Mouse (Mus musculus): ENCODE data around the gene Lifr. TPM values are rescaled to one million over a fixed set of nuclear protein-coding genes. Genes with fewer than 3 reads are reported as not detected.

Gene Lifr
- polyA plus RNA-seq, 1 experiment from 2014 or later = 24.9 TPM

GRCm38 (mm10) chr15:7166735-7167134, 76.3 kb downstream of the Lifr start:
- Histone ChIP-seq H3K9me3 (ENCODE audit: control insufficient read depth, low read length) (no peaks in the 10 kb centered on the region), H3K36me3 (ENCODE audit: control insufficient read depth, insufficient read depth, low read length) (no peaks in the 10 kb centered on the region), H3K27ac (ENCODE audit: low read depth, low read length) (no peak overlapping the region), H3K9ac (ENCODE audit: low read depth, low read length) (no peak overlapping the region), H3K4me3 (ENCODE audit: low read depth, low read length) (no peak overlapping the region), H3K27me3 (ENCODE audit: control insufficient read depth, insufficient read depth, low read length) (no peaks in the 10 kb centered on the region), H3K4me2 (replicated peaks; ENCODE audit: low read depth, low read length) (no peak overlapping the region), H3K4me1 (replicated peaks; ENCODE audit: control insufficient read depth, insufficient read depth, low read length) (no peaks in the 10 kb centered on the region; the same call in 1 of the 2 replicates)
- WGBS = 88% methylated on average over 9 of the region's 9 CpGs
- ATAC-seq (ENCODE audit: low FRiP score) (no peak), DNase-seq (ENCODE audit: low spot score) (no peak)

- Histone ChIP-seq H3K4me2 (replicated peaks; ENCODE audit: low read depth, low read length) (no peak overlapping the region), H3K9ac (ENCODE audit: low read depth, low read length) (no peak overlapping the region), H3K9me3 (ENCODE audit: control insufficient read depth, low read length) (no peaks in the 10 kb centered on the region), H3K27me3 (ENCODE audit: control insufficient read depth, insufficient read depth, low read length) (no peaks in the 10 kb centered on the region), H3K4me1 (replicated peaks; ENCODE audit: control insufficient read depth, insufficient read depth, low read length) (no peaks in the 10 kb centered on the region; the same call in 1 of the 2 replicates), H3K27ac (ENCODE audit: low read depth, low read length) (no peak overlapping the region), H3K36me3 (ENCODE audit: control insufficient read depth, insufficient read depth, low read length) (no peaks in the 10 kb centered on the region), H3K4me3 (ENCODE audit: low read depth, low read length) (no peak overlapping the region)
- 83% methylated on average over 10 of the region's 10 CpGs for WGBS
- no peak for DNase-seq (ENCODE audit: low spot score)
- no peak for ATAC-seq (ENCODE audit: low FRiP score)
Observed at GRCm38 (mm10) chr15:7167238-7167905, 77.0 kb downstream of the Lifr start.

- WGBS = 55% methylated on average over 11 of the region's 11 CpGs
- Histone ChIP-seq H3K36me3 (ENCODE audit: control insufficient read depth, insufficient read depth, low read length) (no peaks in the 10 kb centered on the region), H3K4me3 (ENCODE audit: low read depth, low read length) (no peak overlapping the region), H3K4me1 (replicated peaks; ENCODE audit: control insufficient read depth, insufficient read depth, low read length) (no peaks in the 10 kb centered on the region; the same call in 1 of the 2 replicates), H3K9me3 (ENCODE audit: control insufficient read depth, low read length) (no peaks in the 10 kb centered on the region), H3K27me3 (ENCODE audit: control insufficient read depth, insufficient read depth, low read length) (no peaks in the 10 kb centered on the region), H3K9ac (ENCODE audit: low read depth, low read length) (no peak overlapping the region), H3K4me2 (replicated peaks; ENCODE audit: low read depth, low read length) (no peak overlapping the region), H3K27ac (ENCODE audit: low read depth, low read length) (no peak overlapping the region)
- DNase-seq (ENCODE audit: low spot score) (no peak), ATAC-seq (ENCODE audit: low FRiP score) (no peak)
Observed at GRCm38 (mm10) chr15:7167906-7168532, 77.6 kb downstream of the Lifr start.

- DNase-seq (ENCODE audit: low spot score) (no peak), ATAC-seq (ENCODE audit: low FRiP score) (no peak)
- Histone ChIP-seq H3K27ac (ENCODE audit: low read depth, low read length) (no peak overlapping the region), H3K4me2 (replicated peaks; ENCODE audit: low read depth, low read length) (no peak overlapping the region), H3K9me3 (ENCODE audit: control insufficient read depth, low read length) (no peaks in the 10 kb centered on the region), H3K27me3 (ENCODE audit: control insufficient read depth, insufficient read depth, low read length) (no peaks in the 10 kb centered on the region), H3K9ac (ENCODE audit: low read depth, low read length) (no peak overlapping the region), H3K36me3 (ENCODE audit: control insufficient read depth, insufficient read depth, low read length) (no peaks in the 10 kb centered on the region), H3K4me3 (ENCODE audit: low read depth, low read length) (no peak overlapping the region), H3K4me1 (replicated peaks; ENCODE audit: control insufficient read depth, insufficient read depth, low read length) (no peaks in the 10 kb centered on the region)
- 79% methylated on average over 2 of the region's 2 CpGs for WGBS
Observed at GRCm38 (mm10) chr15:7172875-7173274, 82.5 kb downstream of the Lifr start.

- no peaks in the 10 kb centered on the region for H3K36me3 ChIP-seq (ENCODE audit: control insufficient read depth, insufficient read depth, low read length)
- 89% methylated on average over 7 of the region's 7 CpGs for WGBS
- H3K4me3 ChIP-seq (ENCODE audit: low read depth, low read length) = no peak overlapping the region
- H3K27me3 ChIP-seq (ENCODE audit: control insufficient read depth, insufficient read depth, low read length) = no peaks in the 10 kb centered on the region
- H3K4me1 ChIP-seq (replicated peaks; ENCODE audit: control insufficient read depth, insufficient read depth, low read length) = no peaks in the 10 kb centered on the region
- ATAC-seq (ENCODE audit: low FRiP score) = no peak
- no peak overlapping the region for H3K27ac ChIP-seq (ENCODE audit: low read depth, low read length)
- DNase-seq (ENCODE audit: low spot score) = no peak
- no peak overlapping the region for H3K4me2 ChIP-seq (replicated peaks; ENCODE audit: low read depth, low read length)
- H3K9me3 ChIP-seq (ENCODE audit: control insufficient read depth, low read length) = no peaks in the 10 kb centered on the region
- H3K9ac ChIP-seq (ENCODE audit: low read depth, low read length) = no peak overlapping the region
Observed at GRCm38 (mm10) chr15:7173346-7173745, 82.9 kb downstream of the Lifr start.

GRCm38 (mm10) chr15:7173776-7174175, 83.4 kb downstream of the Lifr start:
- Histone ChIP-seq H3K4me1 (replicated peaks; ENCODE audit: control insufficient read depth, insufficient read depth, low read length) (no peaks in the 10 kb centered on the region), H3K27ac (ENCODE audit: low read depth, low read length) (no peak overlapping the region), H3K9me3 (ENCODE audit: control insufficient read depth, low read length) (no peaks in the 10 kb centered on the region), H3K4me3 (ENCODE audit: low read depth, low read length) (no peak overlapping the region), H3K27me3 (ENCODE audit: control insufficient read depth, insufficient read depth, low read length) (no peaks in the 10 kb centered on the region), H3K9ac (ENCODE audit: low read depth, low read length) (no peak overlapping the region), H3K36me3 (ENCODE audit: control insufficient read depth, insufficient read depth, low read length) (no peaks in the 10 kb centered on the region), H3K4me2 (replicated peaks; ENCODE audit: low read depth, low read length) (no peak overlapping the region)
- no peak for ATAC-seq (ENCODE audit: low FRiP score)
- DNase-seq (ENCODE audit: low spot score) = no peak
- 83% methylated on average over 8 of the region's 8 CpGs for WGBS

- no peaks in the 10 kb centered on the region for H3K4me1 ChIP-seq (replicated peaks; ENCODE audit: control insufficient read depth, insufficient read depth, low read length)
- ATAC-seq (ENCODE audit: low FRiP score) (no peak), DNase-seq (ENCODE audit: low spot score) (no peak)
- H3K36me3 ChIP-seq (ENCODE audit: control insufficient read depth, insufficient read depth, low read length) = 0 out of 2 replicates have a peak, but pooled peaks cover 2% of the 10 kb centered on the region
- H3K4me2 ChIP-seq (replicated peaks; ENCODE audit: low read depth, low read length) = no peak overlapping the region
- no peaks in the 10 kb centered on the region for H3K27me3 ChIP-seq (ENCODE audit: control insufficient read depth, insufficient read depth, low read length)
- no peak overlapping the region for H3K27ac ChIP-seq (ENCODE audit: low read depth, low read length)
- no peak overlapping the region for H3K4me3 ChIP-seq (ENCODE audit: low read depth, low read length)
- no peak overlapping the region for H3K9ac ChIP-seq (ENCODE audit: low read depth, low read length)
- WGBS = 39% methylated on average over 6 of the region's 6 CpGs
- H3K9me3 ChIP-seq (ENCODE audit: control insufficient read depth, low read length) = no peaks in the 10 kb centered on the region
Observed at GRCm38 (mm10) chr15:7180576-7180975, 90.2 kb downstream of the Lifr start.

- WGBS = 89% methylated on average over 6 of the region's 6 CpGs
- H3K36me3 ChIP-seq (ENCODE audit: control insufficient read depth, insufficient read depth, low read length) = no peaks in the 10 kb centered on the region; the same call in 1 of the 2 replicates
- no peak for ATAC-seq (ENCODE audit: low FRiP score)
Observed at GRCm38 (mm10) chr15:7187682-7188081, 97.3 kb downstream of the Lifr start.

More at GRCm38 (mm10) chr15:7187682-7188081, 97.3 kb downstream of the Lifr start:
- H3K4me1 ChIP-seq (replicated peaks; ENCODE audit: control insufficient read depth, insufficient read depth, low read length) = no peaks in the 10 kb centered on the region
- no peak for DNase-seq (ENCODE audit: low spot score)
- no peaks in the 10 kb centered on the region for H3K9me3 ChIP-seq (ENCODE audit: control insufficient read depth, low read length)
- no peaks in the 10 kb centered on the region for H3K27me3 ChIP-seq (ENCODE audit: control insufficient read depth, insufficient read depth, low read length)
- H3K4me2 ChIP-seq (replicated peaks; ENCODE audit: low read depth, low read length) = no peak overlapping the region
- no peak overlapping the region for H3K9ac ChIP-seq (ENCODE audit: low read depth, low read length)
- H3K4me3 ChIP-seq (ENCODE audit: low read depth, low read length) = no peak overlapping the region
- no peak overlapping the region for H3K27ac ChIP-seq (ENCODE audit: low read depth, low read length)

Data from hindbrain, embryonic 11.5 days (tissue).